Mouse (Mus musculus): ENCODE results near the gene Dhx38. TPM values are rescaled to one million over a fixed set of nuclear protein-coding genes. Genes with fewer than 3 reads are reported as not detected.

Dhx38 gene
- 12.4 and 25.0 TPM in 2 replicates for polyA plus RNA-seq (2014; fragmentation: Nextera tagmentation; extraction: Ambion mirVana)

GRCm38 (mm10) chr8:109565498-109566333 lies at the start of gene Dhx38, which contains the start of gene Txnl4b:
Gene Dhx38, minus strand, starts transcription at chr8:109565861.
Gene Txnl4b, plus strand, starts transcription at chr8:109565892.
- Histone ChIP-seq H3K4me1 (ENCODE audit: control insufficient read depth, insufficient read depth, low read length) (peaks cover 12% of the 10 kb centered on the region; the same call in 1 of the 2 replicates), H3K4me2 (replicated peaks; ENCODE audit: low read depth, low read length) (peak within 1 kb of the TSS; percentile 90), H3K36me3 (ENCODE audit: control insufficient read depth, insufficient read depth, low read length) (peaks cover 27% of the 10 kb centered on the region), H3K4me3 (ENCODE audit: low read length) (peak within 1 kb of the TSS; percentile 98), H3K27ac (ENCODE audit: low read depth, low read length) (peak within 1 kb of the TSS; percentile 87), H3K27me3 (ENCODE audit: control insufficient read depth, insufficient read depth, low read length) (no peaks in the 10 kb centered on the region), H3K9me3 (ENCODE audit: control insufficient read depth, low read length) (no peaks in the 10 kb centered on the region), H3K9ac (ENCODE audit: low read depth, low read length) (peak within 1 kb of the TSS; percentile 92)
- under 1% methylated on average over 52 of the region's 52 CpGs for WGBS
- peak; percentile 100 for ATAC-seq (ENCODE audit: low FRiP score, low TSS enrichment)

DNA sequence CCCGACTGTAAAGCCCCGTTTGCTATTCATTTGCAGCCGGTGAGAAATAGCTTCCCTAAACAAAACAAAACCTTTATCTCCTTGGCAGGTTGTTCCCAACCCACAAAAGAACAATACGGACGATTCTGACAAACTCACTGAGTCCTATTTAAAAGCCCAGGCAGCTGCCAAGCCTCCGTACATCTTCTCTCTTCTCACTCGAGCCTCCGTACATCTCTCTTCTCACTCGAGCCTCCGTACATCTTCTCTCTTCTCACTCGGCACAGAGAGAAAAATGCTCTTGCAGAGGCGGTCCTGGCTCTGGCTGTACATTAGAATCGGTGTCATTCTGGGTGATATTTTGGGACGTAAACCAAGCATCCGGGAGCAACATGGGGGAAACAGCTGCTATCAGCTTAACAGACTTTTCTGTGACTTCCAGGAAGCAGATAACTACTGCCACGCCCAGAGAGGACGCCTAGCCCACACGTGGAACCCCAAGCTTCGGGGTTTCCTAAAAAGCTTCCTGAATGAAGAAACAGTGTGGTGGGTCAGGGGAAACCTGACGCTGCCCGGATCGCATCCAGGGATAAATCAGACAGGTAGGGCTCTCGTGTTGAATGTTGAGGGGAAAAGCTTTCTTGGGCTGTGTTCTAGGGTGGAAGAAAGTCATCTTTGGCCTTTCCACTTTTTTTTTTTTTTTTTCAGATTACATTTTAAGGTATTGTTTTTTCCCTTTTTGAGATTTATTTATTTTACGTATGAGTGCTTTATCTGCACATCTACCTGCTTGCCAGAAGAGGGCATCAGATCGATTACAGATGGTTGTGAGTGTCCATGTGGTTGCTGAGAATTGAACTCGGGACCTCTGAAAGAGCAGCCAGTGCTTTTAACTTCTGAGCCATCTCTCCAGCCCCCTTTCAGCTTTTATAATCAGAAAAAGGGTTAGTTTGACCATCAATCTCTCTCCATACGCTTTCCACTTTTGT lies 48.9 kb upstream of the Dhx38 start, which contains the start of gene Pkd1l3:
Gene Pkd1l3 (plus strand): TSS at position 275 of the 968 bp plus-strand sequence.
- no peak within 1 kb of the TSS; the same call in 1 of the 2 replicates for H3K4me3 ChIP-seq (ENCODE audit: low read length)
- no peak within 1 kb of the TSS for H3K9ac ChIP-seq (ENCODE audit: low read depth, low read length)
- no peak within 1 kb of the TSS; the same call in 1 of the 2 replicates for H3K4me2 ChIP-seq (replicated peaks; ENCODE audit: low read depth, low read length)
- H3K9me3 ChIP-seq (ENCODE audit: control insufficient read depth, low read length), result no peaks in the 10 kb centered on the region
- H3K27ac ChIP-seq (ENCODE audit: low read depth, low read length), result no peak within 1 kb of the TSS
- 60% methylated on average over 27 of the region's 27 CpGs for WGBS
- no peaks in the 10 kb centered on the region for H3K27me3 ChIP-seq (ENCODE audit: control insufficient read depth, insufficient read depth, low read length)
- no peak for ATAC-seq (ENCODE audit: low FRiP score, low TSS enrichment)
- H3K36me3 ChIP-seq (ENCODE audit: control insufficient read depth, insufficient read depth, low read length), result no peaks in the 10 kb centered on the region
- H3K4me1 ChIP-seq (ENCODE audit: control insufficient read depth, insufficient read depth, low read length), result no peaks in the 10 kb centered on the region

- peak overlapping the region; percentile 89 for H3K27ac ChIP-seq (ENCODE audit: low read depth, low read length)
- ATAC-seq (ENCODE audit: low FRiP score, low TSS enrichment), result no peak
- H3K4me3 ChIP-seq (ENCODE audit: low read length), result peak overlapping the region; percentile 57
- WGBS, result 16% methylated on average over 5 of the region's 5 CpGs
- H3K27me3 ChIP-seq (ENCODE audit: control insufficient read depth, insufficient read depth, low read length), result no peaks in the 10 kb centered on the region
- peak overlapping the region; percentile 48; the same call in 1 of the 2 replicates for H3K9ac ChIP-seq (ENCODE audit: low read depth, low read length)
- no peaks in the 10 kb centered on the region for H3K9me3 ChIP-seq (ENCODE audit: control insufficient read depth, low read length)
- peaks cover 15% of the 10 kb centered on the region for H3K36me3 ChIP-seq (ENCODE audit: control insufficient read depth, insufficient read depth, low read length)
- peak overlapping the region; percentile 45 for H3K4me2 ChIP-seq (replicated peaks; ENCODE audit: low read depth, low read length)
- H3K4me1 ChIP-seq (ENCODE audit: control insufficient read depth, insufficient read depth, low read length), result peaks cover 11% of the 10 kb centered on the region
These were observed 43.5 kb upstream of the Dhx38 start for GRCm38 (mm10) chr8:109609153-109609502.

DNA sequence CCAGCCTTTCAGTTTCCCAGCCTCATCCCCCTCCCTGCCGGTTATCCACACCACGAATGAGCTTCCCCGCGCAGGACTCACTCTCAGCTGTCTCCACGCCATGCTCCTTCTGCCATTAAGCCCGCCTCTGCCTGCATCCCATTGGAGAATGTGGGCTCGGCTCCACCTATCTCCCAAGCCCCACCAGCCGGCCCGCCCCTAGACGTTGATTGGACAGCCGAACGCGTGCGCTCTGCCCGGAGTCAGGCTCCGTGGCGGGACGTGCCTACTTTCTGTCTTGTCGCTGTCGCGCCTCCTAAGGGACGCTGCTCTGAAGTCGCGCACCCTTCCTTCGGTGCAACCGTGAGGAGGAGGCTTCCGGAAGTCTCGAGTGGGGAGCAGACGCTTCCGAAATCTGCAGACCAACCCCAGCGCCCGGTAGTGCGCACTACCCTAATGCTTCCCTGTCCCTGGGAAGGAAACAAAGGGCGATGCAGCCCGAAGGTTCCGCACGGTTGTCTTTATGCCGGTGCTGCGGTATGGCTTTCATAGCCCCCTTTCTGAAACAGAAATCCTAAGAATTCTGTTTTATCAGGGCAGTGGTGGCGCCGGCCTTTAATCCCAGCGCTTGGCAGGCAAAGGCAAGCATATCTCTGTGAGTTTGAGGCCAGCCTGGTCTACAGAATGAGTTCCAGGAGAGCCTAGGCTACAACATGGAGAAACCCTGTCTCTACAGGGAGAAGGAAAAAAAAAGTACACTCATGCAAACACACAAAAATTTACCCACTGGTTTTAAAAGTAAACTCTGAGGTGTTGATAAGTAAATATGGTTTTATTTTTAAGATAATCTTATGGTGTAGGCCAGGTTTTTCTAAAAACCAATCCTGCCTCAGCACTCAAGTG lies 42.9 kb upstream of the Dhx38 start, which contains the start of gene Dhodh:
Gene Dhodh (minus strand): TSS at position 403 of the 882 bp plus-strand sequence.
- peak; percentile 99 for ATAC-seq (ENCODE audit: low FRiP score, low TSS enrichment)
- H3K4me1 ChIP-seq (ENCODE audit: control insufficient read depth, insufficient read depth, low read length), result peaks cover 11% of the 10 kb centered on the region

GRCm38 (mm10) chr8:109607650-109608049 lies 42.0 kb upstream of the Dhx38 start:
- Histone ChIP-seq H3K4me2 (replicated peaks; ENCODE audit: low read depth, low read length) (peak overlapping the region; percentile 67), H3K4me1 (ENCODE audit: control insufficient read depth, insufficient read depth, low read length) (peaks cover 11% of the 10 kb centered on the region), H3K4me3 (ENCODE audit: low read length) (peak overlapping the region; percentile 57), H3K9ac (ENCODE audit: low read depth, low read length) (peak overlapping the region; percentile 48), H3K27ac (ENCODE audit: low read depth, low read length) (peak overlapping the region; percentile 89; the same call in 1 of the 2 replicates), H3K27me3 (ENCODE audit: control insufficient read depth, insufficient read depth, low read length) (no peaks in the 10 kb centered on the region), H3K36me3 (ENCODE audit: control insufficient read depth, insufficient read depth, low read length) (peaks cover 23% of the 10 kb centered on the region), H3K9me3 (ENCODE audit: control insufficient read depth, low read length) (no peaks in the 10 kb centered on the region)
- ATAC-seq (ENCODE audit: low FRiP score, low TSS enrichment), result no peak
- 5% methylated on average over 12 of the region's 12 CpGs for WGBS

More for the DNA sequence above, 42.9 kb upstream of the Dhx38 start, which contains the start of gene Dhodh:
- Histone ChIP-seq H3K9ac (ENCODE audit: low read depth, low read length) (peak within 1 kb of the TSS; percentile 48), H3K27ac (ENCODE audit: low read depth, low read length) (peak within 1 kb of the TSS; percentile 89), H3K4me3 (ENCODE audit: low read length) (peak within 1 kb of the TSS; percentile 57), H3K4me2 (replicated peaks; ENCODE audit: low read depth, low read length) (peak within 1 kb of the TSS; percentile 67), H3K27me3 (ENCODE audit: control insufficient read depth, insufficient read depth, low read length) (no peaks in the 10 kb centered on the region), H3K9me3 (ENCODE audit: control insufficient read depth, low read length) (no peaks in the 10 kb centered on the region), H3K36me3 (ENCODE audit: control insufficient read depth, insufficient read depth, low read length) (peaks cover 21% of the 10 kb centered on the region)
- under 1% methylated on average over 42 of the region's 42 CpGs for WGBS

GRCm38 (mm10) chr8:109606725-109607124 lies 41.1 kb upstream of the Dhx38 start:
- no peak overlapping the region for H3K4me3 ChIP-seq (ENCODE audit: low read length)
- no peak overlapping the region for H3K27ac ChIP-seq (ENCODE audit: low read depth, low read length)
- H3K27me3 ChIP-seq (ENCODE audit: control insufficient read depth, insufficient read depth, low read length), result no peaks in the 10 kb centered on the region
- WGBS, result 84% methylated on average over 2 of the region's 2 CpGs
- H3K36me3 ChIP-seq (ENCODE audit: control insufficient read depth, insufficient read depth, low read length), result peaks cover 30% of the 10 kb centered on the region
- H3K4me2 ChIP-seq (replicated peaks; ENCODE audit: low read depth, low read length), result no peak overlapping the region
- H3K9me3 ChIP-seq (ENCODE audit: control insufficient read depth, low read length), result no peaks in the 10 kb centered on the region
- H3K4me1 ChIP-seq (ENCODE audit: control insufficient read depth, insufficient read depth, low read length), result peaks cover 11% of the 10 kb centered on the region
- ATAC-seq (ENCODE audit: low FRiP score, low TSS enrichment), result no peak
- no peak overlapping the region for H3K9ac ChIP-seq (ENCODE audit: low read depth, low read length)

- no peak overlapping the region for H3K4me2 ChIP-seq (replicated peaks; ENCODE audit: low read depth, low read length)
- H3K4me3 ChIP-seq (ENCODE audit: low read length), result no peak overlapping the region
- ATAC-seq (ENCODE audit: low FRiP score, low TSS enrichment), result no peak
- H3K36me3 ChIP-seq (ENCODE audit: control insufficient read depth, insufficient read depth, low read length), result peaks cover 40% of the 10 kb centered on the region
- H3K4me1 ChIP-seq (ENCODE audit: control insufficient read depth, insufficient read depth, low read length), result no peaks in the 10 kb centered on the region
- H3K27ac ChIP-seq (ENCODE audit: low read depth, low read length), result no peak overlapping the region
- no peaks in the 10 kb centered on the region for H3K9me3 ChIP-seq (ENCODE audit: control insufficient read depth, low read length)
- WGBS, result 58% methylated on average over 8 of the region's 8 CpGs
- H3K27me3 ChIP-seq (ENCODE audit: control insufficient read depth, insufficient read depth, low read length), result no peaks in the 10 kb centered on the region
- no peak overlapping the region for H3K9ac ChIP-seq (ENCODE audit: low read depth, low read length)
These were observed 30.2 kb upstream of the Dhx38 start for GRCm38 (mm10) chr8:109595854-109596253.

Data from kidney, embryonic 14.5 days (tissue).